Mouse (Mus musculus) bone marrow, adult 2 months (tissue): ENCODE measurements around the gene Gle1. TPM values are rescaled to one million over a fixed set of nuclear protein-coding genes. Genes with fewer than 3 reads are reported as not detected.
"Not testable (repeated sequence)": the region's sequence is repeated elsewhere in the genome, so short reads cannot be mapped to it uniquely, and the experiment has no call there.

Experiments
- H3K27ac ChIP-seq: fragments of 200-500 bp; 2 replicates; pipeline ENCODE4 v1.5.1; 2012; ENCODE audit warnings: low read depth, mild to moderate bottlenecking, control low read depth, inconsistent platforms, low read length; ENCODE audit not compliant: control insufficient read depth, poor library complexity, insufficient read depth
- H3K4me1 ChIP-seq: fragments of 200-500 bp; 2 replicates; pipeline ENCODE4 v1.6.1; 2011; ENCODE audit warnings: low read length; ENCODE audit not compliant: control insufficient read depth, insufficient read depth
- H3K4me3 ChIP-seq: fragments of 200-500 bp; replicated peaks from 2 replicates; pipeline ENCODE3; 2011; ENCODE audit warnings: mild to moderate bottlenecking, low read depth, low read length, control low read depth; ENCODE audit not compliant: control insufficient read depth
- CTCF ChIP-seq: fragments of 200-500 bp; IDR thresholded peaks from 2 replicates; pipeline ENCODE4 v1.5.1; 2011; ENCODE audit warnings: low read length, control low read depth; ENCODE audit not compliant: control insufficient read depth, insufficient read depth
- POLR2A ChIP-seq: fragments of 200-500 bp; IDR thresholded peaks from 2 replicates; pipeline ENCODE4 v1.6.1; 2011; ENCODE audit warnings: low read depth, mild to moderate bottlenecking, control low read depth, low read length, borderline replicate concordance; ENCODE audit not compliant: control insufficient read depth
- WGBS: fragments of 180-500 bp; shearing (Covaris S2); methylation state at CpG from one replicate; pipeline ENCODE4 v1.1.7; 2018; 5-methylcytosine and 5-hydroxymethylcytosine counted together
- polyA plus RNA-seq: library from polyadenylated mRNA; stranded (reverse); fragments of >200 nt; gene quantifications from 2 replicates; pipeline ENCODE4 v1.2.4, GENCODE M21; 2011; ENCODE audit warnings: low replicate concordance; ENCODE audit not compliant: missing spikeins, insufficient read depth, insufficient read length

The Gle1 gene
- 14.8 and 16.6 TPM in 2 replicates for polyA plus RNA-seq

- peak within 1 kb of the TSS; percentile 91 for H3K4me3 ChIP-seq
- no peaks in the 10 kb centered on the region; the same call in 1 of the 2 replicates for H3K4me1 ChIP-seq
- peak; percentile 76; the same call in 1 of the 2 replicates for TF ChIP-seq POLR2A
- peak; percentile 66 for TF ChIP-seq CTCF
- peak within 1 kb of the TSS; percentile 57 for H3K27ac ChIP-seq
- WGBS = 3% methylated on average over 44 of the region's 44 CpGs
Observed at GRCm38 (mm10) chr2:29934906-29935599, at the start of gene Gle1. Gene Gle1, plus strand, starts transcription at chr2:29935426.

- WGBS = 54% methylated on average over 9 of the region's 9 CpGs
- H3K27ac ChIP-seq, H3K4me1 ChIP-seq, H3K4me3 ChIP-seq: not testable (repeated sequence)
Observed at GRCm38 (mm10) chr2:29886659-29887292, 48.5 kb upstream of the Gle1 start.

DNA sequence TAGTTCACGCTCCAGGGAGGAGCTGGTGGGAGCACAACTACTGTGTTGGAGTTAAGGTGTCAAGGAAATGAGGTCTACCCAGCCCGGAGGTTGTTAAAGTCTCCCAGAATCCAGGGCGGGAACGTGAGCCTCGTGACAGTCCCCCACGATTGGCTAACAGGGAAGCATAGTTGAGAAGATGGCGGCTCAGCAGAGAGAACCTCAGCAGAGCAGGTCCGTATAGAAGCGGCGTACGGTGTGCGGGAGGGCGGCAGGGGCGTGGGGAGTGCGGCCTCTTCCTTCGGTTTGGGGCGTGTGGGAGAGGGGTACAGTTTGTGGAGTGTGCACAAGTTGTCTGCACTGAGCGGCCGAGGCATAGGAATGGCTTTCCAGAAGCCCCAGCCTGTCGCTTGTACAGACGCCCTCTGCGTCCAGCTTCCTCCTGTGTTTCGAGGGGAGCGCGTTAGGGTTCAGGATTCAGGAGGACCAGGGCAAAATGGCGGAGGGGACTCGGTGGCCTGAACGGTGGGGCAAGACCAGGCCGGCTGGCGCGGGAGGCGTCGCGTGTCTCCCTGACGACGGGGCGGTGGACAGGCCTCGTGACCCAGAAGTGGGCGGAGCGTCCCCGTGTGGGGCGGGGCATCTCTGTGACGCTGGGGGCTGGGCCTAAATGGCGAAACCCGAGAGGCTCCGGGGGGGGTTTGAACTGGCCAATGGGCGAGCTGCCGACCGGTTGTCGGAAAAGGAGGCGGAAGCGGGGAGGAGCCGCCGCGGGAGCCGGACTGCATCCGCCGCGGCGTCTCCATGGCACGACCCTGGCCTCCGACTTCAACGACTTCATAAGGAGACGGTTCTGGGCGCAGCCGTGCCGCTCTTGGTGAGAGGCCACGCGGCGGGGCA is 45.9 kb upstream of the Gle1 start, which contains the start of gene Odf2:
Odf2 (plus strand) TSS at position 156 of the 879 bp plus-strand sequence.
- peak within 1 kb of the TSS; percentile 94 for H3K27ac ChIP-seq
- TF ChIP-seq POLR2A (peak; percentile 72; the same call in 1 of the 2 replicates), CTCF (no peak)
- peaks cover 3% of the 10 kb centered on the region; the same call in 1 of the 2 replicates for H3K4me1 ChIP-seq
- WGBS = under 1% methylated on average over 69 of the region's 70 CpGs
- peak within 1 kb of the TSS; percentile 96 for H3K4me3 ChIP-seq

DNA sequence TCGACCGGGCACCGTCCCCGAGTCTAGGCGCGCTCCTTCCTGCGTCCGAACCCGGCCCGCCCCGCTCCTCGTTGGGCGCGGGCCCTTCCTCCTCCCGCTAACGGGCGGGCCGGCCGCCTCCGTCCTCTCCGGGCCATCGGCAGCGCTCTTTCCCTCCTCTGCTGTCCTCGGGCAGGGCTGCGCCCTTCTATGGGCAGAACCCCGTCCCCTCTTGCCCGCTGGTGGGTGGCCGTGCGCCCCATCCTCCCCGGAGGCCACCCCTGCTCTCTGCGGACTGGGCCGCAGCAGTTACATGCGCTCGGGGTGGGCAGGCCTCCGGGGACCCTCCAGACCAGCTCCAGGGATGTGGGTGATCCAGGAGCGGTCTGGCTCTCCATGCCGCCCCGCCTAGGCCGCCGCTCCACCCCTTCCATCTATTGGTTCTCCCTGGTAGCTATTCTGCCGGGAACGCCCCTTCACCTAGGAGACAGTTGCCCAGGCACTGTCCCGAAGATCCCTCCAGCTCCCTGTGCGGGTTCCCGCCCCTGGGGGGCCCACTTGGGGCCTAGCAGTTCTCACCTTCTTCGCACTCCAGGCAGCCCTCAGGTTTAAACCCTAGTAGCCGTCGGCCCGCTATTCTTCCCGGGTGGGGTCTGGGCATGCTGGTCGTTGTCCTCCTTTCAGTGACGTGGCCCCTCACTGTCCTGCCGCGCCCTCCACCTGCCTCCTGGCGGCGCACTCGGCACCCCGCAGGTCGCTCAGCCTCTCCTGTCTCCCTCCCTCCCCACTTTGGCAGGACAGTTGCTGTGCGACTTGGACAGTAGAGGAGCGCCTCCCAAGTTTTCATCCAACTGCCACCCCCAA is 45.0 kb upstream of the Gle1 start:
- TF ChIP-seq POLR2A (peak; percentile 68; the same call in 1 of the 2 replicates), CTCF (peak; percentile 27; the same call in 1 of the 2 replicates)
- Histone ChIP-seq H3K4me1 (peaks cover 3% of the 10 kb centered on the region; the same call in 1 of the 2 replicates), H3K27ac (peak overlapping the region; percentile 94)

GRCm38 (mm10) chr2:29891773-29892172 is 43.5 kb upstream of the Gle1 start:
- no peak overlapping the region for H3K27ac ChIP-seq
- no peak overlapping the region for H3K4me3 ChIP-seq
- 96% methylated on average over 6 of the region's 6 CpGs for WGBS
- H3K4me1 ChIP-seq = peaks cover 3% of the 10 kb centered on the region; the same call in 1 of the 2 replicates
- TF ChIP-seq CTCF (no peak), POLR2A (no peak)

More for the DNA sequence above, 45.0 kb upstream of the Gle1 start:
- H3K4me3 ChIP-seq = peak overlapping the region; percentile 96
- WGBS = 2% methylated on average over 61 of the region's 61 CpGs

GRCm38 (mm10) chr2:29896071-29896470 is 39.2 kb upstream of the Gle1 start:
- TF ChIP-seq POLR2A = no peak
- TF ChIP-seq CTCF = no peak
- Histone ChIP-seq H3K27ac (no peak overlapping the region), H3K4me1 (no peaks in the 10 kb centered on the region), H3K4me3 (no peak overlapping the region)
- WGBS = 95% methylated on average over 1 of the region's 1 CpGs

- Histone ChIP-seq H3K4me3 (no peak overlapping the region), H3K27ac (no peak overlapping the region), H3K4me1 (no peaks in the 10 kb centered on the region)
- WGBS = 86% methylated on average over 2 of the region's 2 CpGs
- no peak for TF ChIP-seq POLR2A
- no peak for TF ChIP-seq CTCF
Observed at GRCm38 (mm10) chr2:29897366-29897765, 37.9 kb upstream of the Gle1 start.
